Mouse (Mus musculus) small intestine, adult 2 months (tissue): Measurements from ENCODE around the gene Hes7. TPM values are rescaled to one million over a fixed set of nuclear protein-coding genes. Genes with fewer than 3 reads are reported as not detected.

Experiments used
- H3K27ac ChIP-seq: fragments of 200-500 bp; 2 replicates; pipeline ENCODE4 v1.5.1; 2012; ENCODE audit warnings: low read depth, low read length, control low read depth, inconsistent platforms; ENCODE audit not compliant: insufficient read depth
- H3K27me3 ChIP-seq: fragments of 200-500 bp; 2 replicates; pipeline ENCODE4 v1.6.1; 2012; ENCODE audit warnings: mild to moderate bottlenecking, moderate library complexity, low read length, inconsistent platforms; ENCODE audit not compliant: control insufficient read depth, insufficient read depth
- H3K36me3 ChIP-seq: fragments of 200-500 bp; 2 replicates; pipeline ENCODE4 v1.6.1; 2012; ENCODE audit warnings: mild to moderate bottlenecking, low read length, control low read depth, inconsistent platforms; ENCODE audit not compliant: control insufficient read depth, insufficient read depth
- H3K4me1 ChIP-seq: fragments of 200-500 bp; 2 replicates; pipeline ENCODE4 v1.6.1; 2012; ENCODE audit warnings: low read length, inconsistent platforms, mixed read lengths; ENCODE audit not compliant: control insufficient read depth, insufficient read depth, insufficient read length
- H3K4me3 ChIP-seq: fragments of 200-500 bp; 2 replicates; pipeline ENCODE4 v1.5.1; 2012; ENCODE audit warnings: low read depth, mild to moderate bottlenecking, control low read depth, inconsistent platforms, low read length, moderate library complexity
- CTCF ChIP-seq: fragments of 200-500 bp; IDR thresholded peaks from 2 replicates; pipeline ENCODE4 v1.5.1; 2012; ENCODE audit warnings: low read depth, mild to moderate bottlenecking, control low read depth, inconsistent platforms, low read length, moderate library complexity, mixed read lengths; ENCODE audit not compliant: insufficient replicate concordance, insufficient read length; ENCODE audit errors: extremely low read depth
- POLR2A ChIP-seq: fragments of 200-500 bp; IDR thresholded peaks from 2 replicates; pipeline ENCODE4 v1.6.1; 2012; ENCODE audit warnings: low read depth, mild to moderate bottlenecking, control low read depth, inconsistent platforms, low read length, moderate library complexity
- WGBS: fragments of 180-500 bp; shearing (Covaris S2); methylation state at CpG from one replicate; pipeline ENCODE4 v1.1.7; 2018; 5-methylcytosine and 5-hydroxymethylcytosine counted together
- polyA plus RNA-seq: library from polyadenylated mRNA; depleted of rRNA; stranded (reverse); fragments of >200 nt; gene quantifications from 2 replicates; pipeline ENCODE4 v1.2.3, GENCODE M21; 2012

The Hes7 gene
- polyA plus RNA-seq, 1 experiment, result 1.1 TPM

- WGBS, result under 1% methylated on average over 66 of the region's 67 CpGs
- TF ChIP-seq CTCF (no peak), POLR2A (no peak)
- Histone ChIP-seq H3K4me3 (peak within 1 kb of the TSS; percentile 93), H3K36me3 (peaks cover 9% of the 10 kb centered on the region; the same call in 1 of the 2 replicates), H3K27ac (peak within 1 kb of the TSS; percentile 90), H3K27me3 (no peaks in the 10 kb centered on the region), H3K4me1 (peaks cover 9% of the 10 kb centered on the region)
These were observed 31.9 kb upstream of the Hes7 start, which contains the start of gene Vamp2 for GRCm38 (mm10) chr11:69088103-69088855. Vamp2 (plus strand) TSS chr11:69088490.

GRCm38 (mm10) chr11:69088856-69089615, 31.2 kb upstream of the Hes7 start:
- H3K36me3 ChIP-seq, result peaks cover 9% of the 10 kb centered on the region; the same call in 1 of the 2 replicates
- peak overlapping the region; percentile 93 for H3K4me3 ChIP-seq
- H3K27me3 ChIP-seq, result no peaks in the 10 kb centered on the region
- TF ChIP-seq CTCF (no peak), POLR2A (no peak)
- peaks cover 9% of the 10 kb centered on the region for H3K4me1 ChIP-seq
- peak overlapping the region; percentile 90 for H3K27ac ChIP-seq
- WGBS, result 5% methylated on average over 25 of the region's 25 CpGs

- H3K36me3 ChIP-seq, result peaks cover 9% of the 10 kb centered on the region; the same call in 1 of the 2 replicates
- TF ChIP-seq CTCF (no peak), POLR2A (no peak)
- no peaks in the 10 kb centered on the region for H3K27me3 ChIP-seq
- 76% methylated on average over 12 of the region's 12 CpGs for WGBS
- peaks cover 9% of the 10 kb centered on the region for H3K4me1 ChIP-seq
- H3K27ac ChIP-seq, result no peak overlapping the region
- peak overlapping the region; percentile 93 for H3K4me3 ChIP-seq
These were observed 30.5 kb upstream of the Hes7 start for GRCm38 (mm10) chr11:69089616-69090290.

GRCm38 (mm10) chr11:69090367-69090766, 29.8 kb upstream of the Hes7 start:
- Histone ChIP-seq H3K36me3 (peaks cover 9% of the 10 kb centered on the region; the same call in 1 of the 2 replicates), H3K27ac (no peak overlapping the region), H3K4me3 (no peak overlapping the region), H3K27me3 (no peaks in the 10 kb centered on the region), H3K4me1 (peaks cover 9% of the 10 kb centered on the region)
- 68% methylated on average over 6 of the region's 6 CpGs for WGBS
- TF ChIP-seq CTCF, result no peak
- TF ChIP-seq POLR2A, result no peak

GRCm38 (mm10) chr11:69091566-69092385, 28.4 kb upstream of the Hes7 start:
- Histone ChIP-seq H3K4me1 (peaks cover 9% of the 10 kb centered on the region), H3K4me3 (no peak overlapping the region), H3K36me3 (peaks cover 9% of the 10 kb centered on the region; the same call in 1 of the 2 replicates), H3K27me3 (no peaks in the 10 kb centered on the region), H3K27ac (no peak overlapping the region)
- no peak for TF ChIP-seq CTCF
- no peak for TF ChIP-seq POLR2A
- 61% methylated on average over 7 of the region's 7 CpGs for WGBS

- no peaks in the 10 kb centered on the region for H3K27me3 ChIP-seq
- peak overlapping the region; percentile 58; the same call in 1 of the 2 replicates for H3K27ac ChIP-seq
- peaks cover 9% of the 10 kb centered on the region; the same call in 1 of the 2 replicates for H3K36me3 ChIP-seq
- peaks cover 12% of the 10 kb centered on the region for H3K4me1 ChIP-seq
- no peak overlapping the region for H3K4me3 ChIP-seq
- no peak for TF ChIP-seq POLR2A
- peak; percentile 84 for TF ChIP-seq CTCF
- 2% methylated on average over 3 of the region's 3 CpGs for WGBS
These were observed 27.8 kb upstream of the Hes7 start for GRCm38 (mm10) chr11:69092386-69092751.
